Mouse (Mus musculus) thymus, adult 2 months (tissue): ENCODE results near the gene Wnt5b.

Experiments used
- CTCF ChIP-seq: fragments of 200-500 bp; IDR thresholded peaks from 2 replicates; pipeline ENCODE4 v1.5.1; 2012; ENCODE audit warnings: mild to moderate bottlenecking, control low read depth, low read length, moderate library complexity, borderline replicate concordance; ENCODE audit not compliant: control insufficient read depth, poor library complexity, insufficient read depth; ENCODE audit errors: extremely low read depth
- POLR2A ChIP-seq: fragments of 200-500 bp; IDR thresholded peaks from 2 replicates; pipeline ENCODE4 v1.6.1; 2012; ENCODE audit warnings: mild to moderate bottlenecking, low read length, control low read depth, moderate library complexity; ENCODE audit not compliant: control insufficient read depth, poor library complexity, insufficient read depth; ENCODE audit errors: extremely low read depth

DNA sequence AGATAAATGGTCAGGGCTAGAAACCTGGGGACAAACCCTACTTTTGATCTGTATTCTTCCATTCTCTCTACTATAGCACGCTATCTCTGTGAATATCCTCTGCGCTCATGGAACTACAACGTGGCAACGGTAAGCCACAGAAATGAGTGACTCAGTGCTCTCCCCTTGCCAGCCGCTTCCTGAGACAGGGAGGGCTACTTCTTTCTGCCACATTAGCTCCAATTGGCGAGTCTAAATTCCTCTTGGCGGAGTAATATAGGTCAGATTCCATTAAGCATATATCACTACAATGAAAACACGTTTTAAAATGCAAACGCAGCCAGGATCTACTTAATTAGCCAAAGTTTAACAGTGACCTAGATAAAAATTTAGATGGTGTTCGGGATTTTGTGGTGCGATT, 31.4 kb downstream of the Wnt5b start:
- no peak for TF ChIP-seq CTCF
- no peak for TF ChIP-seq POLR2A
